Mouse (Mus musculus) liver, embryonic 14.5 days (tissue): ENCODE results near the gene Pgam2.

Experiments
- CTCF ChIP-seq: IDR thresholded peaks from 2 replicates; pipeline ENCODE4 v1.5.1; 2016; ENCODE audit warnings: antibody characterized with exemption, low read depth, control low read depth
- EP300 ChIP-seq: IDR thresholded peaks from 2 replicates; pipeline ENCODE4 v1.6.1; 2016; ENCODE audit warnings: antibody characterized with exemption, low read depth

- TF ChIP-seq CTCF = no peak
- no peak for TF ChIP-seq EP300
Observed at GRCm38 (mm10) chr11:5835057-5835456, 31.5 kb upstream of the Pgam2 start.
